Mouse (Mus musculus) ES-Bruce4 (cell line): ENCODE measurements around the gene Tapbpl.

Source experiments
- CTCF ChIP-seq: IDR thresholded peaks from one replicate; pipeline ENCODE4 v1.8.1; 2011; ENCODE audit warnings: low read depth, low read length
- POLR2A ChIP-seq: IDR thresholded peaks from one replicate; pipeline ENCODE4 v1.8.1; 2011; ENCODE audit warnings: low read length; ENCODE audit not compliant: insufficient read depth

DNA sequence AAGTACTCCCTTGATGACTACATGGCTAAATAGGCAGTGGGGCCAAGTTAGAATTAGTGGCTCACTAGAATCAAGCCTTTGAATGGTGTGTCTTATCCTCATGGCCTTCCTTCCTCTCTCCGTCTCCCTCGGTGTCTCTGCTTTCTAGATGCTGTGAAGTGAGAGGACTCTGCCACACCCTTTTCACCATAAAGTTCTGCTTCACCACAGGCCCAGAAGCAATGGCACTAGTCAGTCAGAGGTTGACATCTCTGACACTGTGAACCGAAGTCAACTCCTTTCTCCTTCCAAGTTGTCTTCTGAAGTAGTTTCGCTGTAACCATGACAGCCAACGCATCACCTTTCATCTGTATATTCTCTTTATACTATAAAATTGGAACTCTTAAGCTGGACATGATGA is 7.9 kb upstream of the Tapbpl start:
- TF ChIP-seq POLR2A = no peak
- no peak for TF ChIP-seq CTCF
